Mouse (Mus musculus): ENCODE data around the gene Kdm2a. TPM values are rescaled to one million over a fixed set of nuclear protein-coding genes. Genes with fewer than 3 reads are reported as not detected.

The Kdm2a gene
- 50.2 and 57.4 TPM in 2 replicates for polyA plus RNA-seq (2015; fragmentation: Nextera tagmentation; extraction: Ambion mirVana)

DNA sequence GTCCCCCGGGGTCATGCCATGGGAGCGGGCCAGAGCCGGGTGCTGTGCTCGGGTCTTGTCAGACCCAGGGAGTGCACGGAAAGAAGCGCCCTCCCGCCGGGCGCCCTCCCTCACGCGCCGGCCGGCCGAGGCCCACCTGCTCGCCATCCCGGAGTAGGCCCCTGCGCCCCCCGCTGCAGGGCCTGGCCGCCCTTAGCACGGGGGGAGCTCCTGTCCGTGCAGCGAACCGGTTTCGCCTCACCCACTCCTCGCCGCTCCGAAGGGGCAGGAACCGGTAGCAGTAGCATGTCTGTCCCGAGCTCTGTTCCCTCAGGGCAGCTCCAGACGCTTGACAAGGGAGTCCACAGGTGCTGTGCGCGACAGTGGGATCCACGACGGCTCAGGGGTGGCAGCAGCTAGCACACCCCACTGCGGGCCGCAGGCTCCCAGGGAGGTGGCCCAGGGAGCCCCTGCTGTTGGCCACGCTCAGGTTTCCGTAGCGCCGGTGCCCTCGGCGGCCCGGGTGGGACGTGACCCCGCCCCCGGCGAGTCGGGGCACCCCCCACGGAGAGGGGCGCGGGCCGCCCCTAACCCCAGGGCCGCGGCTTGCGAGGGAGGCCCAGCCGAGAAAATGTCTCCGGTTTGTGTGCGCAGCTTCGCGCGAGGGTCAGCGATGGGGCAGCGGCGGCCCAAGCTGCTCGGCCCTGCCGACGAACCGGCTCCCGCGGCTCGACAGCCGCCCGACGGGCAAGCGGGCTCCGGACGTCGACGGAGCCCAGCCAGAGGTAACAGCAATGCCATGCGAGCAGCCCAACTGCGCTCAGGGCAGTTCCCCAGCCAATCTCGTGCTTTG is at the start of gene Kdm2a:
Gene Kdm2a, minus strand, starts transcription at position 488 of the 832 bp plus-strand sequence.
- Histone ChIP-seq H3K4me3 (replicated peaks) (peak within 1 kb of the TSS; percentile 100), H3K9ac (peak within 1 kb of the TSS; percentile 54), H3K27ac (peak within 1 kb of the TSS; percentile 96), H3K9me3 (replicated peaks) (no peaks in the 10 kb centered on the region), H3K4me2 (peak within 1 kb of the TSS; percentile 91), H3K36me3 (peaks cover 3% of the 10 kb centered on the region), H3K4me1 (peaks cover 25% of the 10 kb centered on the region), H3K27me3 (no peaks in the 10 kb centered on the region)
- WGBS, result under 1% methylated on average over 82 of the region's 82 CpGs
- ATAC-seq (replicated peaks; ENCODE audit: low FRiP score), result peak; percentile 59

DNA sequence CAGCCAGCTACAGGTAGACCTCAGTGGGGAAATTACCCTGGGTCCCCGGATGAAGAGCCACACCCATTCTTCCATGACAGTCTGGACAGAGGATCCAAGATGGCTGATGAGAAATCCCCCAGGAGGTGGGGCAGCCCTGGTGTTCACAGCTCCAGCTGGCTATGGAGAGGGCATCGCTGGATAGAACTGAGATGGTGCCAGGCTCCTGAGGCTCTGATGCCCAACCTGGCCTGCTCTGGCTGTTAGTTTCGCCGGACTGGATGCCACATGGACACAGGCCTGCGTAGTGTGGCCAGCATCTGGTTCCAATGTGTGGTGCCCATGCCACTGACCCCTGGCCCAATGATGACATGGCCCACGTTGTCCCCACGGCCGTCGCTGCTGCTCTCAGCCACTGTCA is 49.4 kb upstream of the Kdm2a start:
- H3K4me3 ChIP-seq (replicated peaks), result no peak overlapping the region
- H3K36me3 ChIP-seq, result no peaks in the 10 kb centered on the region
- no peaks in the 10 kb centered on the region for H3K9me3 ChIP-seq (replicated peaks)
- no peak for ATAC-seq (replicated peaks; ENCODE audit: low FRiP score)
- no peaks in the 10 kb centered on the region for H3K27me3 ChIP-seq
- H3K27ac ChIP-seq, result no peak overlapping the region
- no peak overlapping the region for H3K4me2 ChIP-seq
- 0 out of 2 replicates have a peak overlapping the region, but pooled peaks have one; percentile 3 for H3K9ac ChIP-seq
- peaks cover 20% of the 10 kb centered on the region for H3K4me1 ChIP-seq
- WGBS, result 90% methylated on average over 9 of the region's 9 CpGs

DNA sequence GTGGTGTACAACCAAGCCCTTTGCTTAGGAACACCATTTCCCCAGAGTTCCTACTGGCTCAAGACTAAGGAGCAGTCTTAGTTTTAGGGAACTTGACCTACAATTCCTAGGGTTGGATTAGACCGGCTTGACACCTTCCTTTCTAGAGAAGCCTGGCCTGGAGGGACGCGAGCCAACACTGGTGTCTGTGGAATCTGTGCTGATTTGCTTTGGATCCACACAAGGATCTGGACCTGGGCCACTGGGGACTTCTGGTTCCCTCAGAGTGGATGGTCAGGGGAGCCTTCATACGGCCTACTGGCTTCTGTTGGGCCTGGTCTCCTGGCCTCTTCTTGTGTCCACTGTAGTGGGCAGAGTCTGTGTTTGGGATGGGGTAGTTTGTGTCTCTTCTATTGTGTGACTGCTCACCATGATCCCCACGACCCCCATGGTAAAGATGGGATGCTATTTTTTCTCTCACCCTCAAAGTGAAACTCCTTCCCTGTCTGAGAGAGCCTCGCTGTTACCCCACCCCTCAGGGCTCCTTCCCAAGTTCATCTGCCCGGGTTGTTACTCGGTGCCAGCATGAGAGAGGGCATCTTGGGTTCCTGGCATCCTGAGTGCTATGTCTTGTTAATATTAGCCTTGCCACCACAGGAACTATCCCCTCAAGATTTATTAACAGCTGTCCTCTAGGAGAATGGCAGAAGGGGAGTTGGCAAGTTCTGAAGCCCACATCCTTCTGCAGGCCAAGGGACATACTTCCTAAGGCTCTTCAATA is 48.8 kb upstream of the Kdm2a start:
- Histone ChIP-seq H3K27me3 (no peaks in the 10 kb centered on the region), H3K4me2 (no peak overlapping the region), H3K36me3 (no peaks in the 10 kb centered on the region), H3K4me3 (replicated peaks) (no peak overlapping the region), H3K9me3 (replicated peaks) (no peaks in the 10 kb centered on the region), H3K9ac (0 out of 2 replicates have a peak overlapping the region, but pooled peaks have one; percentile 3), H3K27ac (no peak overlapping the region), H3K4me1 (peaks cover 19% of the 10 kb centered on the region)
- 85% methylated on average over 8 of the region's 8 CpGs for WGBS
- ATAC-seq (replicated peaks; ENCODE audit: low FRiP score), result no peak

- Histone ChIP-seq H3K9ac (no peak overlapping the region), H3K27ac (peak overlapping the region; percentile 91), H3K4me3 (replicated peaks) (no peak overlapping the region), H3K36me3 (no peaks in the 10 kb centered on the region), H3K27me3 (no peaks in the 10 kb centered on the region), H3K4me1 (peaks cover 45% of the 10 kb centered on the region), H3K4me2 (peak overlapping the region; percentile 33), H3K9me3 (replicated peaks) (no peaks in the 10 kb centered on the region)
- 9% methylated on average over 3 of the region's 3 CpGs for WGBS
- no peak for ATAC-seq (replicated peaks; ENCODE audit: low FRiP score)
These were observed 44.3 kb upstream of the Kdm2a start for GRCm38 (mm10) chr19:4442408-4442807.

DNA sequence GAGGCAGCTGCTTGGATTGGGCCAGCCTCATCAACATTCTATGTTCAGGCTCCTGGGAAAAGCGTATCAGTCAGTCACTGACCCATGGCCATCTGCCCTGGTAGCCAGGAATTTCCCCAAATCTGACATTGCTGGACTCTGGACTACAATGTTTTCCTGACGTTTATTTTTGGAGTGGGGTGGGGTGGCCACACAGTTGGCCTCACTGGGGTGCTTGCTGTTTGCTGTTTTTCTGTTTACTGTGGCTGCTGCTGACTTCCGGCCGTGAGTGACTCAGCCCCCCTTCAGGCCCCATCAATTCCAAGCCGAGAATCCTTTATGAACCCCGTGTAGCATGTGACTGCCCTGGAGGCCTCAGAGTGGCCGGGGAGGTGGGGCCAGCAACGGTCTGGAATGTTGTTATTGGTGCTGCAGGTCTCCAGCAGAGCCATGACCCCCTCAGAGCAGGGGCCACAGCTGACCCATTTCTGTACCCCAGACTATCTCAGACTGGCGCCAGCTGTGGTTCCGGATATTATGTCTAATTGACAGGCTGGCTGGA is 43.6 kb upstream of the Kdm2a start:
- ATAC-seq (replicated peaks; ENCODE audit: low FRiP score), result peak; percentile 78
- peak overlapping the region; percentile 91 for H3K27ac ChIP-seq

DNA sequence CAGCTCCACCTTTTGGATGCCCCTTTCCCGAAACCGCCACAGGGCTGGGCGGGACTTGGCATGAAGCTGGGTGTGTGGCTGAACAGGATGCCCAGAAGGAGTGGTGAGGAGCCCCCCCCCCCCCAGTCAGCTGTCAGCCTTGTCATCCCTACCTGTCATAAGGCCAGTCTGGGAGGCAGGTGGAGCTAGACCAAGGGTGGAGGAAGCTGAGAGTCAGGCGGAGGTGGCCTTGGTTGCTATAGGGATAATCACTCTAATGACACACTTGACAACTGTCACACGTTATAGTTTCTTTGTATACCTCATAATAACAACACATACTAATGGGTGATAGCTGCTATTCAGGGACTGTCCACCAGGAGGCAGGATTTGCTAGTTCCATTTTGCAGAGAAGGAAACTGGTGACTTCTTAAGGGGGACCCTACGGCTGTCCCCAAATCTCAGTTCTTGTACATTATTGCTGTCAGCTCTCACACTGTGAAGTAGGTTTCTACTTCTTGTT is 43.1 kb upstream of the Kdm2a start:
- Histone ChIP-seq H3K9me3 (replicated peaks) (no peaks in the 10 kb centered on the region), H3K4me2 (peak overlapping the region; percentile 88), H3K4me3 (replicated peaks) (no peak overlapping the region), H3K4me1 (peaks cover 45% of the 10 kb centered on the region), H3K27me3 (no peaks in the 10 kb centered on the region), H3K36me3 (peaks cover 2% of the 10 kb centered on the region; the same call in 1 of the 2 replicates), H3K27ac (peak overlapping the region; percentile 91), H3K9ac (no peak overlapping the region)
- no peak for ATAC-seq (replicated peaks; ENCODE audit: low FRiP score)
- 30% methylated on average over 6 of the region's 6 CpGs for WGBS

More for the DNA sequence above, 43.6 kb upstream of the Kdm2a start:
- no peaks in the 10 kb centered on the region for H3K27me3 ChIP-seq
- no peak overlapping the region for H3K4me3 ChIP-seq (replicated peaks)
- H3K9me3 ChIP-seq (replicated peaks), result no peaks in the 10 kb centered on the region
- H3K36me3 ChIP-seq, result no peaks in the 10 kb centered on the region
- H3K4me2 ChIP-seq, result peak overlapping the region; percentile 33
- WGBS, result 16% methylated on average over 10 of the region's 10 CpGs
- peaks cover 45% of the 10 kb centered on the region for H3K4me1 ChIP-seq
- no peak overlapping the region for H3K9ac ChIP-seq

DNA sequence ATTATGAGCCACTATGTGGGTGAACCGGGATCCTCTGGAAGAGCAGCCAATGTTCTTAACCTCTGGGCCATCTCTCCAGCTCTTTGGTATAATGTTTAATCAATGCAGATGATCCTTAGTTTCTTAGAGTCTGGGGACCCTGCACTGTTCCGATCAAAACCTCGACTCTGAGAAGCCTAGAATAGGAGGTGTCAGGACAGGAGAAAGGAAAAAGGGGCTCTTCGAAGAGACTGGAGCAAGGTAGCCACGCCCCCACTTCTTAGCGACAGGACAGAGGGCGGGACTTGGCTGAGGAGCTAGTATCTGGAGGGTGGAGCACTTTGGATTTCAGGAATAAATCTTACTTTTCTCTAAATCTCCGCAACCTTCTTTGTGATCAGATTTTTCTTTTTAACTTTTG is 42.1 kb upstream of the Kdm2a start:
- WGBS, result 10% methylated on average over 8 of the region's 8 CpGs
- Histone ChIP-seq H3K4me2 (peak overlapping the region; percentile 88), H3K27ac (peak overlapping the region; percentile 91), H3K4me1 (peaks cover 45% of the 10 kb centered on the region), H3K27me3 (no peaks in the 10 kb centered on the region), H3K36me3 (peaks cover 10% of the 10 kb centered on the region), H3K9ac (no peak overlapping the region; the same call in 1 of the 2 replicates), H3K9me3 (replicated peaks) (no peaks in the 10 kb centered on the region), H3K4me3 (replicated peaks) (peak overlapping the region; percentile 76)
- ATAC-seq (replicated peaks; ENCODE audit: low FRiP score), result no peak

- ATAC-seq (replicated peaks; ENCODE audit: low FRiP score), result peak; percentile 50
- 1% methylated on average over 47 of the region's 51 CpGs for WGBS
- Histone ChIP-seq H3K4me2 (peak within 1 kb of the TSS; percentile 88), H3K4me1 (peaks cover 45% of the 10 kb centered on the region), H3K9ac (peak within 1 kb of the TSS; percentile 74), H3K4me3 (replicated peaks) (peak within 1 kb of the TSS; percentile 76), H3K27me3 (no peaks in the 10 kb centered on the region), H3K36me3 (peaks cover 10% of the 10 kb centered on the region), H3K27ac (peak within 1 kb of the TSS; percentile 91), H3K9me3 (replicated peaks) (no peaks in the 10 kb centered on the region)
These were observed 41.2 kb upstream of the Kdm2a start, which contains the start of gene Rhod for GRCm38 (mm10) chr19:4439161-4439801. TSS of gene Rhod (minus strand) at chr19:4439432.

GRCm38 (mm10) chr19:4438791-4439160 is 40.7 kb upstream of the Kdm2a start:
- ATAC-seq (replicated peaks; ENCODE audit: low FRiP score), result no peak
- peak overlapping the region; percentile 88 for H3K4me2 ChIP-seq
- H3K4me1 ChIP-seq, result peaks cover 45% of the 10 kb centered on the region
- H3K4me3 ChIP-seq (replicated peaks), result peak overlapping the region; percentile 76
- WGBS, result 7% methylated on average over 8 of the region's 8 CpGs
- H3K27me3 ChIP-seq, result no peaks in the 10 kb centered on the region
- peaks cover 10% of the 10 kb centered on the region for H3K36me3 ChIP-seq
- no peaks in the 10 kb centered on the region for H3K9me3 ChIP-seq (replicated peaks)
- peak overlapping the region; percentile 74 for H3K9ac ChIP-seq
- peak overlapping the region; percentile 91 for H3K27ac ChIP-seq

DNA sequence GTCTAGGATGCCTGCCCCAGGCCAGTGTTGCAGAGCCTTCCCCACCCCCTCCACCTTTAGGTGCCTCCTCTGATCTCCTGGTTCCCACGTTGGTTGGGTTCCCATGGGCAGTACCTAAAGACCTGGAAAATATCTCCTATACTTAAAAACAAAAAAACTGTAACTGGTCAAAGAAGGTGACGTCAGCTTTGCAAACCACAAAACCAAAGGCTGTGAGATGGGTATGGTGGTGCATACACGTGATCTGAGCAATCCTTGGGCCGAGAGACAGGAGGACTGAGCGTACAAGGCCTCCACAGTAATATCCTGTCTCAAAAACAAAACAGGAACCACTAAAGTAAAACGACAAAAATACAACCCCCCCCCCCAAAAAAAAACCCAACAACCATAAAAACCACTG is 39.8 kb upstream of the Kdm2a start:
- Histone ChIP-seq H3K27me3 (no peaks in the 10 kb centered on the region), H3K4me2 (peak overlapping the region; percentile 88), H3K36me3 (peaks cover 10% of the 10 kb centered on the region), H3K9ac (no peak overlapping the region), H3K4me1 (peaks cover 45% of the 10 kb centered on the region), H3K4me3 (replicated peaks) (peak overlapping the region; percentile 76), H3K9me3 (replicated peaks) (no peaks in the 10 kb centered on the region), H3K27ac (no peak overlapping the region)
- ATAC-seq (replicated peaks; ENCODE audit: low FRiP score), result no peak
- 79% methylated on average over 6 of the region's 6 CpGs for WGBS

- Histone ChIP-seq H3K4me2 (no peak overlapping the region), H3K27ac (no peak overlapping the region), H3K36me3 (peaks cover 19% of the 10 kb centered on the region), H3K4me3 (replicated peaks) (no peak overlapping the region), H3K4me1 (peaks cover 33% of the 10 kb centered on the region), H3K9me3 (replicated peaks) (no peaks in the 10 kb centered on the region), H3K9ac (no peak overlapping the region), H3K27me3 (no peaks in the 10 kb centered on the region)
- WGBS, result 91% methylated on average over 3 of the region's 3 CpGs
- ATAC-seq (replicated peaks; ENCODE audit: low FRiP score), result no peak
These were observed 38.2 kb upstream of the Kdm2a start for GRCm38 (mm10) chr19:4436254-4436653.

All from kidney, embryonic 15.5 days (tissue).